Mouse (Mus musculus) inflammation-experienced regulatory T-cells, adult 6 months (primary cell): ENCODE data around the gene Gcg. TPM values are rescaled to one million over a fixed set of nuclear protein-coding genes. Genes with fewer than 3 reads are reported as not detected.
A peak's percentile ranks its signal among the peaks of the same experiment; 100 is the strongest.

Experiments used
- ATAC-seq: one replicate; pipeline ENCODE4 v1.8.0; 2017
- polyA plus RNA-seq, 3 experiments: library from polyadenylated mRNA; unstranded; fragments of 100-300 nt; shearing (Covaris generic); gene quantifications; one replicate each; pipeline ENCODE4 v1.2.1; 2017

Gcg gene
- polyA plus RNA-seq, 3 experiments from 2014 or later, result 13.2 TPM; not detected in 2

GRCm38 (mm10) chr2:62459241-62460174 is 23.9 kb downstream of the Gcg start:
- ATAC-seq, result peak; percentile 9

- ATAC-seq, result peak; percentile 53
Observed at GRCm38 (mm10) chr2:62458070-62458469, 25.4 kb downstream of the Gcg start.

- no peak for ATAC-seq
Observed at GRCm38 (mm10) chr2:62454991-62455390, 28.5 kb downstream of the Gcg start.

- ATAC-seq, result no peak
Observed at GRCm38 (mm10) chr2:62454033-62454432, 29.4 kb downstream of the Gcg start.

DNA sequence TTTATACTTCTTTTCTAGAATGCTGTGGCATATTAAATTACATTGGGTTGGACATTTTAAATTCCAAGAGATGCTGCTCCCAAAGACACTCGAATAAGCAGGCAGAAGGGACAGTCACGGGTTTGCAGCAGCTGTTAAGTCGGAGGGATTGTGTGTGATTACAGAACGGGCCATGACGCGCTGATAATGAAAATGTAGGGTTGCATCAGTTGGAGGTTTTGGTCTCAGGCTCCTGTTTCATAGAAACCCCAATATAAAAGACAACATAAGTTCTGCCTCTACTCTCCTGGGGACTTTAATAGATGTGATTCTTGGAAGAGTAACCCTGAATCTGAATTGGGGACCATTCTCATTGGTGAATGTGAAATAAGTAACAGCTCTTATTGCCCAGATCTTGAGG is 33.1 kb downstream of the Gcg start:
- no peak for ATAC-seq

- ATAC-seq, result no peak
Observed at GRCm38 (mm10) chr2:62449692-62450346, 33.6 kb downstream of the Gcg start.

DNA sequence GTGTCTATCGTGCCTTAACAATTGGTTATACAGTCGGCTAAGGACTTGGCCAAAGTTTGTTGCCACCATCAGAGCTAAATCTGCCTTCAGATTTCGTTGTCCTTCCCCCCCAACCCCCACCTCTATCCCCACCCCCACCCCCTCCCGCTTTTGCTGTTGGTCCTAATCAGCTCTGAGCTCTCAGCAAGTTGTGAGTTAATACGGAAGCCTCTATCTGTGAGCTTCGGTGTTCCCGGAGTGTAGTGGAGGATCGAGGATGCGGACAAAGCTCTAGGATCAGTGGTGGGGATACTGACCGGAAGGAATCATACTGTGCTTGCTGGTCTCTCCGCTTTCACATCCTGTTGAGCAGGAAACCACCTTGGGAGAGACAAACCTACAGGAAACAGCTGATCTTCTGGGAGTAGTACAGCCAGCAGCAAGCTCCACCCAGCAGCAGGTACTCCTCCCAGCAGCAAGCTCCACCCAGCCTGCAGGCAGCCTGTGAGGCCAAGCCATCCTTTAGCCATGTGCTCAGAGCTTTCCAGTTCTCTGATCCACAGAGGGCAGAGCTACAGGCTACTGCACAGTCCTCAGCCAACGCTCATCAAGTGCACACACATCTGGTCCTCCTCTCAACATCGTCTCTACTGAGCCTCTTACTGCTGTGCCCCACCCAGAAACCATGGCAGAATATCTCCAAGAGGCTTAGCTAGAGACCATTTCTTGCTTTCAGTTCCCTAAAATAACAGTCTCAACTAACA is 42.5 kb downstream of the Gcg start:
- peak; percentile 98 for ATAC-seq

- no peak for ATAC-seq
Observed at GRCm38 (mm10) chr2:62440083-62440482, 43.4 kb downstream of the Gcg start.

- ATAC-seq, result no peak
Observed at GRCm38 (mm10) chr2:62431245-62431795, 52.1 kb downstream of the Gcg start.

DNA sequence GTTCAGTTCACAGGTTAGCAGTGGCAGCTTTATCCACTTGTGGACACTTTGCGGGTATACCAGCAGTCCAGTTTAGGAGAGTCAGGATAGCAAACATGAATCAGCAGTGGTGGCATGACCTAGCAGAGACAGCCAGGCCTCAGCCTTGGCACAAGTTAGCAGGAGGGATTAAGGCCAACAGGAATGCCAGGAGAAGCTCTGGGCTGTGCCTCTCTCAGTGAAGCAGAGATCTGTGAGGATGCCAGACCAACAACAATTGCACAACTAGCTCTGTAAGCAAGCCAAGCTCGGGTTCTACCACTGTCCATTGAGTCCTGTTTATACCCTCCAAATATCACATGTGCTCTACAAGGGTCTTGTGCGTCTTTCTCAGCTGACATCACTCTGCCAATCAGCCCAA is 57.5 kb downstream of the Gcg start:
- no peak for ATAC-seq

Other genes with a start within 250 kb of the Gcg start
- 100 to 1,000 TPM in 2 of 3 experiments, 10 to 100 TPM in 1; 56.6 to 101 (median 101) TPM for gene Dpp4, start 71.4 kb downstream of the Gcg start, polyA plus RNA-seq
- gene Fap, start 90.4 kb upstream of the Gcg start, polyA plus RNA-seq, result under 1 TPM; 0.20 to 0.36 (median 0.32) TPM
- gene Ifih1, start 162.6 kb upstream of the Gcg start, polyA plus RNA-seq, result 10 to 100 TPM; 29.8 to 42.5 (median 29.8) TPM
- gene Gca, start 180.6 kb upstream of the Gcg start, polyA plus RNA-seq, result 1 to 10 TPM; 1.2 to 2.8 (median 1.6) TPM